Mouse (Mus musculus): ENCODE data around the gene Acot2. TPM values are rescaled to one million over a fixed set of nuclear protein-coding genes. Genes with fewer than 3 reads are reported as not detected.

Acot2 gene
- total and polyA plus RNA-seq, 3 experiments: 9.8 to 13.0 TPM; not detected in 1

DNA sequence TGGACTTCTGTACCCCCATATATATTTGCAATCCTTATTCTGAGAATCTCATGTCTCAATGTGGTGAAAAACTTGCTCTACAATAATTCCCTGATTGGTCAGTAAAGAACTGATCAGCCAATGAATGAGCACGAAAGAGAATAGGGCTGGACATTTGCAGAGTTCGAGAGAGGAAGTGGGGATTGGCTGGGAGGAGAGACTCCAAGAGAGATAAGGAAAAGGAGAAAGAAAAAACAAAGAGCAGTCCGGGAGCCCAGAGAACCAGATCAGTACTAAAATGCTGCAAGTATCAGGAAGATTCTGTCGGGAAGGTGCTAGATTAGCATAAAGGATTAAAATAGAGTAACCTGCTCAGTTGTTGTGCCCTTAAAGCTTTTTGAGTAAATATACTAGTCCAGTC lies 38.6 kb upstream of the Acot2 start (continued):
- TF ChIP-seq MYC (IDR thresholded peaks at IDR 0.05; ENCODE audit: low read depth, low read length) (no peak), GABPA (IDR thresholded peaks at IDR 0.05; ENCODE audit: low read depth, low read length) (no peak), SMC3 (IDR thresholded peaks at IDR 0.05; ENCODE audit: low read depth, low read length) (no peak), SIN3A (IDR thresholded peaks at IDR 0.05; ENCODE audit: low read length) (peak; percentile 83), ZNF384 (IDR thresholded peaks at IDR 0.05; ENCODE audit: low read depth, low read length) (peak; percentile 72), ETS1 (IDR thresholded peaks at IDR 0.05; ENCODE audit: low read depth, low read length) (0 out of 2 replicates have a peak, but pooled peaks have one; percentile 10), USF1 (IDR thresholded peaks at IDR 0.05; ENCODE audit: low read depth, low read length) (no peak), POLR2AphosphoS2 (IDR thresholded peaks at IDR 0.05; ENCODE audit: low read length) (no peak), MXI1 (IDR thresholded peaks at IDR 0.05; ENCODE audit: low read depth, low read length) (peak; percentile 34; the same call in 1 of the 2 replicates), ELF1 (IDR thresholded peaks at IDR 0.05; ENCODE audit: low read depth, low read length) (peak; percentile 71), POLR2AphosphoS5 (IDR thresholded peaks at IDR 0.05; ENCODE audit: borderline replicate concordance, low read depth, low read length) (no peak), TCF12 (IDR thresholded peaks at IDR 0.05; ENCODE audit: low read depth, low read length) (peak; percentile 30; the same call in 1 of the 2 replicates), TBP (IDR thresholded peaks at IDR 0.05; ENCODE audit: low read depth, low read length) (peak; percentile 83; the same call in 1 of the 2 replicates), POLR2A (IDR thresholded peaks at IDR 0.05; ENCODE audit: control insufficient read depth in 1 of 2, insufficient read depth in 1 of 2, low read depth in 1 of 2, low read length in 2 of 2, poor library complexity in 1 of 2) (peak in 1 of 2 experiments; percentile 46; a peak in 1 of 4 replicates)

DNA sequence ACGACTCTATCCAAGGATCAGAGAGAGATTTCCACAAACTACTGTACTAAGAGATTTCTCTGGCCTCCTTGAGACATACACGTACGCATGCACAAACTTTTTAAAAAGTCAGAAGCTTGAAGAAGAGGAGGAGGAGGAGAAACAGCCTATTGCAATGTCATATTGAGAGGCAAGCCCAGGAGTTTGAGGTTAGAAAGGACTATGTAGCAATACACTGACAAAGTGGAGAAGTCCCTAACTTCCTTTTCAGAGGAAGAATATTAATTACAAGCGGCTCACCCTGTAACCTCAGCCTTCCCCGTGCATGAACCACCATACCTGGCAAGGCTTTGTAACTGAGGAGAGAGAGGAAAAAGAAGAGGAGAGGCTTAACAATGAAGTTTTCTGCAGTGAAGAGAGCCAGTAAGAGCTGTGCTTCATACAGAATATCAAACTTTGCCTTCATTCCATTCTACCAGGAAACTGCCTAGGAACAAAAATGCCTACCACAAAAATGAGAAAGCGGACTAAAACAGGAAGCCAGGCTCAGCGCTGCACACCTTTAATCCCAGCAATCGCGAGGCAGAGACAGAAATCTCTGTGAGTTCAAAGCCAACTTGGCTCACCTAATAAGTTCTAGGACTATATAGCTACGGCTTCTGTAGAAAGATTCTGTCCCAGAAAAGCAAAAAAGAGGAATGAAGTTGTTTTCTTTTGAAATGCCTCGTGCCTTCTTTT lies 37.7 kb upstream of the Acot2 start:
- Histone ChIP-seq H3K9ac (ENCODE audit: control insufficient read depth, low read depth, low read length, poor library complexity, severe bottlenecking) (peak overlapping the region; percentile 86), H3K79me2 (ENCODE audit: control insufficient read depth, insufficient read depth, low read length, poor library complexity) (peaks cover 39% of the 10 kb centered on the region), H3K36me3 (ENCODE audit: control insufficient read depth in 1 of 2, insufficient read depth in 2 of 2, low read length in 2 of 2) (peaks cover 0 to 32% of the 10 kb centered on the region in 2 experiments; a peak in 2 of 4 replicates), H3K4me3 (ENCODE audit: control insufficient read depth in 1 of 2, insufficient read depth in 1 of 2, low read depth in 2 of 2, low read length in 2 of 2) (peak overlapping the region; percentile 70 to 74), H3K27ac (ENCODE audit: control insufficient read depth, low read depth, low read length) (peak overlapping the region; percentile 82), H3K4me1 (ENCODE audit: control insufficient read depth in 1 of 2, insufficient read depth in 2 of 2, low read length in 2 of 2) (peaks cover 2 to 26% of the 10 kb centered on the region in 2 experiments; a peak in 3 of 4 replicates), H3K27me3 (ENCODE audit: control insufficient read depth in 1 of 2, insufficient read depth in 2 of 2, low read length in 2 of 2) (no peaks in the 10 kb centered on the region), H3K9me3 (replicated peaks; ENCODE audit: insufficient read depth, low read length) (no peaks in the 10 kb centered on the region)
- peak; percentile 83 for DNase-seq (ENCODE audit: low read depth, low spot score)
- TF ChIP-seq MAX (IDR thresholded peaks at IDR 0.05; ENCODE audit: low read length): no peak
- no peak for TF ChIP-seq EP300 (IDR thresholded peaks at IDR 0.05; ENCODE audit: low read depth in 1 of 2, low read length in 2 of 2)
- no peak for TF ChIP-seq ELF1 (IDR thresholded peaks at IDR 0.05; ENCODE audit: low read depth, low read length)
- TF ChIP-seq RCOR1 (IDR thresholded peaks at IDR 0.05; ENCODE audit: low read depth, low read length): no peak
- peak; percentile 32; the same call in 1 of the 2 replicates for TF ChIP-seq ZMIZ1 (IDR thresholded peaks at IDR 0.05; ENCODE audit: low read depth, low read length)
- TF ChIP-seq GATA1 (IDR thresholded peaks at IDR 0.05; ENCODE audit: low read depth, low read length): no peak
- TF ChIP-seq MYC (IDR thresholded peaks at IDR 0.05; ENCODE audit: low read depth, low read length): 0 out of 2 replicates have a peak, but pooled peaks have one; percentile 17
- no peak for TF ChIP-seq CHD2 (IDR thresholded peaks at IDR 0.05; ENCODE audit: low read length)
- no peak for TF ChIP-seq TBP (IDR thresholded peaks at IDR 0.05; ENCODE audit: low read depth, low read length)
- TF ChIP-seq ZC3H11A (IDR thresholded peaks at IDR 0.05; ENCODE audit: low read depth, low read length): no peak
- no peak for TF ChIP-seq MXI1 (IDR thresholded peaks at IDR 0.05; ENCODE audit: low read depth, low read length)
- TF ChIP-seq USF1 (IDR thresholded peaks at IDR 0.05; ENCODE audit: low read depth, low read length): no peak
- TF ChIP-seq ZKSCAN1 (IDR thresholded peaks at IDR 0.05; ENCODE audit: low read depth, low read length): no peak
- TF ChIP-seq NRF1 (IDR thresholded peaks at IDR 0.05; ENCODE audit: insufficient read depth, low read depth, low read length, poor library complexity, severe bottlenecking): 0 out of 2 replicates have a peak, but pooled peaks have one; percentile 25
- TF ChIP-seq MEF2A (IDR thresholded peaks at IDR 0.05; ENCODE audit: extremely low read depth, insufficient replicate concordance, low read depth, low read length, poor library complexity, severe bottlenecking): no peak
- TF ChIP-seq MYB (IDR thresholded peaks at IDR 0.05; ENCODE audit: low read depth, low read length): no peak
- no peak for TF ChIP-seq TAL1 (IDR thresholded peaks at IDR 0.05; ENCODE audit: low read length)
